Mouse (Mus musculus) hindbrain, embryonic 11.5 days (tissue): ENCODE results near the gene Moxd1. TPM values are rescaled to one million over a fixed set of nuclear protein-coding genes. Genes with fewer than 3 reads are reported as not detected.
A peak's percentile ranks its signal among the peaks of the same experiment; 100 is the strongest.

Experiments
- ATAC-seq: fragments of 200-750 bp; cut with Nextera tagmentation; 2 replicates; pipeline ENCODE4 v1.8.0; 2017; ENCODE audit warnings: mild to moderate bottlenecking, moderate TSS enrichment, moderate library complexity; ENCODE audit not compliant: low FRiP score
- DNase-seq: peaks from one replicate; pipeline ENCODE4 v3.0.0-alpha.2; 2015; ENCODE audit warnings: low spot score
- H3K27ac ChIP-seq: fragments of 300-500 bp; sonication (generic); 2 replicates; pipeline ENCODE4 v1.5.1; 2014; ENCODE audit warnings: mild to moderate bottlenecking, low read depth, low read length
- H3K27me3 ChIP-seq: fragments of 300-500 bp; sonication (generic); 2 replicates; pipeline ENCODE4 v1.6.1; 2014; ENCODE audit warnings: mild to moderate bottlenecking, low read length, moderate library complexity, mixed read lengths; ENCODE audit not compliant: control insufficient read depth, insufficient read depth
- H3K36me3 ChIP-seq: fragments of 300-500 bp; sonication (generic); 2 replicates; pipeline ENCODE4 v1.6.1; 2014; ENCODE audit warnings: mild to moderate bottlenecking, low read length, moderate library complexity, mixed read lengths; ENCODE audit not compliant: control insufficient read depth, insufficient read depth
- H3K4me1 ChIP-seq: fragments of 300-500 bp; sonication (generic); replicated peaks from 2 replicates; pipeline ENCODE4 v1.6.1; 2014; ENCODE audit warnings: low read length, mixed read lengths; ENCODE audit not compliant: control insufficient read depth, insufficient read depth
- H3K4me2 ChIP-seq: fragments of 300-500 bp; sonication (generic); replicated peaks from 2 replicates; pipeline ENCODE4 v1.6.1; 2014; ENCODE audit warnings: mild to moderate bottlenecking, low read depth, low read length
- H3K4me3 ChIP-seq: fragments of 300-500 bp; sonication (generic); 2 replicates; pipeline ENCODE4 v1.5.1; 2014; ENCODE audit warnings: low read depth, low read length
- H3K9ac ChIP-seq: fragments of 300-500 bp; sonication (generic); 2 replicates; pipeline ENCODE4 v1.6.1; 2014; ENCODE audit warnings: low read depth, low read length
- H3K9me3 ChIP-seq: fragments of 300-500 bp; sonication (generic); 2 replicates; pipeline ENCODE4 v1.6.1; 2016; ENCODE audit warnings: low read length; ENCODE audit not compliant: control insufficient read depth
- WGBS: fragments of 180-500 bp; shearing (Covaris S2); extraction: QIAGEN DNeasy Blood & Tissue Kit; methylation state at CpG from one replicate; pipeline ENCODE4 v1.1.7; 2014; 5-methylcytosine and 5-hydroxymethylcytosine counted together
- polyA plus RNA-seq: library from polyadenylated mRNA; unstranded; fragments of >200 nt; fragmentation: Nextera tagmentation; extraction: Ambion mirVana; gene quantifications from 2 replicates; pipeline ENCODE4 v1.2.1, GENCODE M21; 2014

Gene Moxd1
- polyA plus RNA-seq, 1 experiment from 2014 or later = 20.2 TPM

- H3K27ac ChIP-seq = no peak overlapping the region
- H3K27me3 ChIP-seq = peaks cover 15% of the 10 kb centered on the region
- H3K9ac ChIP-seq = peak overlapping the region; percentile 60; the same call in 1 of the 2 replicates
- ATAC-seq (no peak), DNase-seq (no peak)
- 0 out of 2 replicates have a peak, but pooled peaks cover 3% of the 10 kb centered on the region for H3K4me1 ChIP-seq
- no peaks in the 10 kb centered on the region for H3K36me3 ChIP-seq
- peak overlapping the region; percentile 51 for H3K4me3 ChIP-seq
- peak overlapping the region; percentile 92 for H3K4me2 ChIP-seq
- WGBS = 9% methylated on average over 6 of the region's 6 CpGs
- no peaks in the 10 kb centered on the region for H3K9me3 ChIP-seq
Measured at GRCm38 (mm10) chr10:24222911-24223310, 406 bp upstream of the Moxd1 start.

GRCm38 (mm10) chr10:24224591-24224990 is 1.3 kb downstream of the Moxd1 start:
- H3K4me2 ChIP-seq = 0 out of 2 replicates have a peak overlapping the region, but pooled peaks have one; percentile 7
- H3K27ac ChIP-seq = no peak overlapping the region
- H3K36me3 ChIP-seq = no peaks in the 10 kb centered on the region
- 0 out of 2 replicates have a peak, but pooled peaks cover 3% of the 10 kb centered on the region for H3K4me1 ChIP-seq
- H3K27me3 ChIP-seq = peaks cover 15% of the 10 kb centered on the region
- H3K4me3 ChIP-seq = no peak overlapping the region
- ATAC-seq (no peak), DNase-seq (no peak)
- 15% methylated on average over 8 of the region's 8 CpGs for WGBS
- no peak overlapping the region for H3K9ac ChIP-seq
- no peaks in the 10 kb centered on the region for H3K9me3 ChIP-seq

- ATAC-seq (no peak), DNase-seq (peak; percentile 25)
- H3K4me1 ChIP-seq = 0 out of 2 replicates have a peak, but pooled peaks cover under 1% of the 10 kb centered on the region
- no peaks in the 10 kb centered on the region for H3K36me3 ChIP-seq
- H3K9ac ChIP-seq = no peak overlapping the region
- H3K27me3 ChIP-seq = peaks cover 5% of the 10 kb centered on the region
- H3K4me2 ChIP-seq = no peak overlapping the region
- H3K27ac ChIP-seq = no peak overlapping the region
- H3K9me3 ChIP-seq = no peaks in the 10 kb centered on the region
- no peak overlapping the region for H3K4me3 ChIP-seq
- WGBS = 42% methylated on average over 12 of the region's 12 CpGs
Measured at GRCm38 (mm10) chr10:24228318-24229183, 5.2 kb downstream of the Moxd1 start.

GRCm38 (mm10) chr10:24232281-24232680 is 9.0 kb downstream of the Moxd1 start:
- H3K36me3 ChIP-seq = no peaks in the 10 kb centered on the region
- 86% methylated on average over 4 of the region's 4 CpGs for WGBS
- no peak overlapping the region for H3K9ac ChIP-seq
- H3K4me2 ChIP-seq = no peak overlapping the region
- H3K4me1 ChIP-seq = no peaks in the 10 kb centered on the region
- no peaks in the 10 kb centered on the region for H3K27me3 ChIP-seq
- ATAC-seq (no peak), DNase-seq (no peak)
- no peak overlapping the region for H3K4me3 ChIP-seq
- H3K9me3 ChIP-seq = no peaks in the 10 kb centered on the region
- H3K27ac ChIP-seq = no peak overlapping the region

- Histone ChIP-seq H3K36me3 (no peaks in the 10 kb centered on the region), H3K4me2 (no peak overlapping the region), H3K9ac (no peak overlapping the region), H3K4me1 (no peaks in the 10 kb centered on the region), H3K27ac (no peak overlapping the region), H3K4me3 (no peak overlapping the region), H3K9me3 (no peaks in the 10 kb centered on the region), H3K27me3 (no peaks in the 10 kb centered on the region)
- DNase-seq (no peak), ATAC-seq (no peak)
- 66% methylated on average over 23 of the region's 23 CpGs for WGBS
Measured at GRCm38 (mm10) chr10:24235426-24236283, 12.3 kb downstream of the Moxd1 start.

GRCm38 (mm10) chr10:24246815-24247214 is 23.5 kb downstream of the Moxd1 start:
- Histone ChIP-seq H3K36me3 (no peaks in the 10 kb centered on the region), H3K4me2 (no peak overlapping the region), H3K9ac (no peak overlapping the region), H3K4me1 (no peaks in the 10 kb centered on the region), H3K4me3 (no peak overlapping the region), H3K27me3 (no peaks in the 10 kb centered on the region), H3K27ac (no peak overlapping the region), H3K9me3 (no peaks in the 10 kb centered on the region)
- 84% methylated on average over 4 of the region's 4 CpGs for WGBS
- no peak for ATAC-seq
- DNase-seq = no peak

- Histone ChIP-seq H3K9me3 (no peaks in the 10 kb centered on the region), H3K9ac (no peak overlapping the region), H3K4me2 (no peak overlapping the region), H3K4me3 (no peak overlapping the region), H3K36me3 (no peaks in the 10 kb centered on the region), H3K4me1 (no peaks in the 10 kb centered on the region), H3K27ac (no peak overlapping the region), H3K27me3 (no peaks in the 10 kb centered on the region)
- DNase-seq = no peak
- ATAC-seq = no peak
Measured at GRCm38 (mm10) chr10:24248116-24248515, 24.8 kb downstream of the Moxd1 start.

- Histone ChIP-seq H3K4me3 (no peak overlapping the region), H3K4me2 (no peak overlapping the region), H3K9ac (no peak overlapping the region), H3K36me3 (no peaks in the 10 kb centered on the region), H3K9me3 (no peaks in the 10 kb centered on the region), H3K4me1 (no peaks in the 10 kb centered on the region), H3K27ac (no peak overlapping the region), H3K27me3 (no peaks in the 10 kb centered on the region)
- ATAC-seq (no peak), DNase-seq (no peak)
Measured at GRCm38 (mm10) chr10:24251631-24252030, 28.3 kb downstream of the Moxd1 start.
